Mouse (Mus musculus) cerebellum, adult 9-10 months (tissue): ENCODE measurements at regions not wholly inside any gene's neighbourhood (a gene's known extent, or its start where the extent isn't known, plus 50 kb on each side); places are given as distances from the start of the nearest gene placed in this dataset.
A peak's percentile ranks its signal among the peaks of the same experiment; 100 is the strongest.

Source experiments
- DNase-seq: peaks from one replicate; pipeline ENCODE4 v3.0.0; 2022

GRCm38 (mm10) chr2:138123331-138123730 is 133.0 kb upstream of the Btbd3 start:
- DNase-seq, result no peak

GRCm38 (mm10) chr2:138120868-138121267 is 135.5 kb upstream of the Btbd3 start:
- peak; percentile 11 for DNase-seq

- DNase-seq, result no peak
Measured at GRCm38 (mm10) chr2:138120131-138120530, 136.2 kb upstream of the Btbd3 start.

GRCm38 (mm10) chr2:138099777-138100176 is 156.6 kb upstream of the Btbd3 start:
- no peak for DNase-seq

- DNase-seq, result peak; percentile 53
Measured at GRCm38 (mm10) chr2:138085390-138085789, 171.0 kb upstream of the Btbd3 start.

- no peak for DNase-seq
Measured at GRCm38 (mm10) chr2:138084564-138085283, 171.6 kb upstream of the Btbd3 start.

GRCm38 (mm10) chr2:138074020-138074613 is 182.2 kb upstream of the Btbd3 start:
- DNase-seq, result peak; percentile 20

GRCm38 (mm10) chr2:138072165-138072728 is 184.1 kb upstream of the Btbd3 start:
- no peak for DNase-seq

- no peak for DNase-seq
Measured at GRCm38 (mm10) chr2:138053081-138053480, 203.3 kb upstream of the Btbd3 start.

- no peak for DNase-seq
Measured at GRCm38 (mm10) chr2:138048341-138048740, 208.0 kb upstream of the Btbd3 start.

GRCm38 (mm10) chr2:138047781-138048201 is 208.6 kb upstream of the Btbd3 start:
- peak; percentile 100 for DNase-seq

- no peak for DNase-seq
Measured at GRCm38 (mm10) chr2:138047361-138047760, 209.0 kb upstream of the Btbd3 start.

GRCm38 (mm10) chr2:138046918-138047317 is 209.4 kb upstream of the Btbd3 start:
- peak; percentile 55 for DNase-seq

- no peak for DNase-seq
Measured at GRCm38 (mm10) chr2:138045933-138046642, 210.3 kb upstream of the Btbd3 start.

- DNase-seq, result no peak
Measured at GRCm38 (mm10) chr2:138040706-138041105, 215.7 kb upstream of the Btbd3 start.

GRCm38 (mm10) chr2:138040302-138040701 is 216.1 kb upstream of the Btbd3 start:
- DNase-seq, result no peak

GRCm38 (mm10) chr2:138034123-138034736 is 222.1 kb upstream of the Btbd3 start:
- DNase-seq, result no peak

- DNase-seq, result peak; percentile 91
Measured at GRCm38 (mm10) chr2:138033379-138034122, 222.8 kb upstream of the Btbd3 start.

GRCm38 (mm10) chr2:138027411-138027810 is 229.0 kb upstream of the Btbd3 start:
- no peak for DNase-seq

GRCm38 (mm10) chr2:138023558-138023957 is 232.8 kb upstream of the Btbd3 start:
- peak; percentile 63 for DNase-seq

- DNase-seq, result no peak
Measured at GRCm38 (mm10) chr2:137981766-137982165, 274.6 kb upstream of the Btbd3 start.

- DNase-seq, result peak; percentile 66
Measured at GRCm38 (mm10) chr2:137977767-137978166, 278.6 kb upstream of the Btbd3 start.
